Mouse (Mus musculus) adrenal gland, postnatal 10 days (tissue): ENCODE data around the gene Afp. TPM values are rescaled to one million over a fixed set of nuclear protein-coding genes. Genes with fewer than 3 reads are reported as not detected.

ENCODE experiments used
- DNase-seq: peaks from one replicate; pipeline ENCODE4 v3.0.0; 2021; ENCODE audit warnings: mixed read lengths
- long read RNA-seq, 2 experiments: library from polyadenylated mRNA; stranded (forward); transcript quantifications; one replicate each; pipeline ENCODE4 v2.0.0; 2021
- total RNA-seq, 2 experiments: library from RNA; stranded (reverse); gene quantifications; 2 replicates each; pipeline ENCODE4 v1.2.3; 2021

The Afp gene
- total RNA-seq = 100 to 1,000 TPM; 414 to 846 TPM
- long read RNA-seq, experiment 1, transcript Afp-201 (15 exons, 2,063 nt) = major isoform, 754 of 834 reads
- long read RNA-seq, experiment 1, partial matches to known transcripts = 53 of 834 reads
- long read RNA-seq, experiment 1, other reads (novel, unspliced or antisense) = 25 of 834 reads
- long read RNA-seq, experiment 2, partial matches to known transcripts = 1 of 6 reads
- long read RNA-seq, experiment 2, other reads (novel, unspliced or antisense) = 2 of 6 reads

DNA sequence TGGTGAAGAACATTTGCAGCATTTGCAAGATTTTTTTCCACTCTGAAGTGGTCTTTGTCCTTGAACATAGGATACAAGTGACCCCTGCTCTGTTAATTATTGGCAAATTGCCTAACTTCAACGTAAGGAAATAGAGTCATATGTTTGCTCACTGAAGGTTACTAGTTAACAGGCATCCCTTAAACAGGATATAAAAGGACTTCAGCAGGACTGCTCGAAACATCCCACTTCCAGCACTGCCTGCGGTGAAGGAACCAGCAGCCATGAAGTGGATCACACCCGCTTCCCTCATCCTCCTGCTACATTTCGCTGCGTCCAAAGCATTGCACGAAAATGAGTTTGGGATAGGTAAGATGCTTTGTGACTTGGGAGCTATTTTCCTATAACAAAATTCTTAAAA is at the start of gene Afp:
Gene Afp, plus strand, starts transcription at position 220 of the 400 bp plus-strand sequence.
- no peak for DNase-seq

DNA sequence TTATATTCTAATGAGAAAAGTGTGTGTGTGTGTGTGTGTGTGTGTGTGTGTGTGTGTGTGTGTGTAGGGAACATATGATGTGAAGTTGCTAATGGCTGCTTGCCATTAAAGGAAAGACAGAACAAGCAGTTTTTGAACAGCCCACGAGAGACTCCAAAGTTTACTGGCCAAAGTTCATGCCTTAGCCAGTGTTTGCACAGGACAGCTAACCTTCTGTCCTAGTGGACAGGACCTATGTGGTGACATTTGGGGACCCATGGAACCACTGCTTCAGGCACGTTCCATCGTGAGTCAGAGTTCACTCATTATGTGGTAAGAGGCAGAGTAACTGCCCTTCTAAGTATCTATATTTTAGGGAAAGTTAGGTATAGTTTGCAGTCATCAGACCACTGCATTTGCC is 43.0 kb upstream of the Afp start:
- DNase-seq = no peak

GRCm38 (mm10) chr5:90449961-90450360 is 40.6 kb upstream of the Afp start:
- DNase-seq = no peak

GRCm38 (mm10) chr5:90452711-90453110 is 37.8 kb upstream of the Afp start:
- no peak for DNase-seq

- DNase-seq = no peak
Measured at GRCm38 (mm10) chr5:90457241-90457640, 33.3 kb upstream of the Afp start.

DNA sequence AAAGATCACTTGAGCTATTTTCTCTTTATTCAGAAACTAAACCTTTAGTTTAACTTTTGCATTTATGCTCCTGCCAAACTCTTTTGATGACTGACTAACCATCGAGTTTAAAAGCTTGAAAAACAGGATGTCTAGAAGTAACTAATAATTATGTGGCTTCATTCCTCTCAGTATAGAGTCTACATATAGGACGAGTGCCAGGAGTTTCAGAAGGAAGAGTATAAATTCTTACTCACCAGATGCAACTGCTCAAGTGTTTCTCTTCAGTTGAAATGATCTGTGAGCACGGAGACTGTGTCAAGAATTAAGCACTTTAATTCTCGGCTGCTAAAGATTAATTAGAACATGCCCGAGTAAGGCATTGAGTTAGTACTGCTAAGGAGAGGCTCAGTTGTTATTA is 31.8 kb upstream of the Afp start:
- no peak for DNase-seq

GRCm38 (mm10) chr5:90460619-90461018 is 29.9 kb upstream of the Afp start, which contains the start of gene Alb:
Gene Alb (plus strand): TSS chr5:90460897.
- DNase-seq = no peak

DNA sequence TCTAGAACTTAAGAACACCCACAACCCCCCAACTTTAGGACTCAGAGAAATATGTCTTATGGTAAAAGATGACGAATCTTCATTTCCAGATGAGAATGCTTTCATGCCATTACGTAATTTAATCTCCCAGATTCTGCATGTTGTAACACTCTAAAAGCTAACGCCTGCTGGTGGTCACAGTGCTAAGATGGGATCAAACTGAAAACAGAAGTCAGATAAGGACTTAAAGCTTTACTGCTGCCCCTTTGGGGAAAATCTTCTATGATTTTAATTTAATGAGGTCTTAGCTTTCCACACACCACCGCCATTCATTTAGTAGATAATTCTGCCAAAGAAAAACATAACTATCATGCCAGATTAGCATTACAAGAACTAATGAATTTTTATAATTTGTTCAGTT is 23.7 kb upstream of the Afp start:
- no peak for DNase-seq

GRCm38 (mm10) chr5:90467245-90467644 is 23.3 kb upstream of the Afp start:
- DNase-seq = peak; percentile 21

DNA sequence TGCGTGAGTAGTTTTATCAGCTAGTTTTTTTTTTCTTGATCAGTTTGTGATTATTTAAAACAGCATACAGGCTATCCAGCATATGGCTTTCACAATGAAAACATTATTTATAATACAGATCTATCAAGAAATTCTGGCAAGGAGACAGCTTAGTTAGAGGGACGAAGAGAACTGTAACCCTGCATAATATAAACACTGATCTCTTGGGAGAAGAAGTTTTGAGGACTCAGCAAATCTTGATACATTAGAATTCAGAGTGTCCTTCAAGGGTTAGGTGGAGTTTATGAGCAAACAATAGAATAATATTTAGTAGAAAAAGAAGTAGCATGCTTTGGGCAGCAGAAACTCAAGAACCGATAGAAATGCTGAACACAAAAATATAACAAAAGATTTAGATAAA is 19.7 kb upstream of the Afp start:
- no peak for DNase-seq

DNA sequence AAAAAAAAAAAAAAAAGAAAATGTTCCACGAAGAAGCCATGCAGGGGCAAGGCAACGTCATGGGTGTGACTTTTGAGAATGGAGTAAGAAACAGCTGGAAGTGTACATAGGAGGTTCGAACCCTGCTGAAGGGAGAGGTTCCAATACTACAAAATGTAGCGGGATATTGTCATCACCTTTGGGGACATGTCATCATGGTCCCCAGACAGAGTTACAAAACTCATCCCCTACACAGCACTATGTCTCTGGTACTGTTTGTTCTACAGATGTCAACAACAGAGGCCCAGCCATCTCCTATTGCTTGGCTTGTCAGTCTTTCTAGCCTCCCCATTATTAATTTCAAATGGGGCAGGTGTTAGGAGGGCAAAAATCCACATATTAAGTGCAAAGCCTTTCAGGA is 16.6 kb upstream of the Afp start:
- DNase-seq = no peak

GRCm38 (mm10) chr5:90474369-90474768 is 16.2 kb upstream of the Afp start:
- peak; percentile 19 for DNase-seq

DNA sequence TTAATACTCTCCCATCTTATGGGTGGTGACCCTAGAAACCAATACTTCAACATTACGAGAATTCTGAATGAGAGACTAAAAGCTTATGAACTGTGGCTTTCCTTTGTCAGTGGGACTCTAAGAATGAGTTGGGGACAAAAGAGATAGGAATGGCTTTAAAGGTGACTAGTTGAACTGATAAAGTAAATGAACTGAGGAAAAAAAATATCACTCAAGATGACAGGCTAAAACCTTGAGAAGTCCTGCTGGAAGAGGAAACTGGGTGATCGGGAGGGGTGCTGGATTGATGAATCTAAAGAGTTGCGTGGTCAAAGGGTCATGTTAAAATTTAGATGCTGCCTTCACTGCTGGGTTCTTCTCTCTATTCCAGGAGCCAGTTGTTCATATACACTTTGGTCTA is 13.8 kb upstream of the Afp start:
- DNase-seq = no peak

GRCm38 (mm10) chr5:90477308-90478140 is 13.0 kb upstream of the Afp start:
- no peak for DNase-seq

- DNase-seq = no peak
Measured at GRCm38 (mm10) chr5:90478886-90479285, 11.7 kb upstream of the Afp start.

- no peak for DNase-seq
Measured at GRCm38 (mm10) chr5:90485597-90485996, 4.9 kb upstream of the Afp start.

DNA sequence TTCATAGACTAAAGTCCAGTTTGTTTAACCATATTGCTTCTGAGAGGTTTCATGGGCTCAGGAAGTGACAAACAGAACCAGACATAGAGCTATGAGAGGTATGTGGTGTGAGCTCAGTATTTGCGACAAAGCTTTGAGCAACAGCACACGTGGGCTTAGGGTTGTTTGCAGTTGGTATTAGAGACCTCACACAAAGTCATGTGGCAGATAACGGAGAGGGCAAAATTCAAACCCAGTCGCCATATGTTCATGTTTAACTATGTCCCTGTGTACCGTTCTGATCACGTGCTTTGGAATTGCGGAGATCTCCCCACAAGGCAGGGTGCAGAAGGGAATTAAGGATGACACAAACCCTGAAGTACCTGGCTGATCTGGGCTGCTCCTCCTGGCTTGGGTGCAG is 2.2 kb upstream of the Afp start:
- DNase-seq = no peak

DNA sequence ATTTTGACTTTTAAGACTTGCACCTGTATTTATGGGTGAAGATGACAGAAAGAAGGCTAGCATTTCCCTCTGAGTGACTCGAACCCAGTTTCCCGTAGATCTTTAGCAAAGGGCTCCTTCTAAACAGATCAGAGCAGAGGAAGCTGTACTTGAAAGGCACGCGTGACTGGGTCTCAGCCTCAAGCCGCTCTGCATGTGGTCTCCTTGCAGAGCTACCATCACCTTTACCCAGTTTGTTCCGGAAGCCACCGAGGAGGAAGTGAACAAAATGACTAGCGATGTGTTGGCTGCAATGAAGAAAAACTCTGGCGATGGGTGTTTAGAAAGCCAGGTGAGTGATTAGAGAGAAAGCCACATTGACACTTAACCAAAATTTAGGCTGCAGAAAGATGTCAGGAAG is 1.9 kb downstream of the Afp start:
- no peak for DNase-seq

- no peak for DNase-seq
Measured at GRCm38 (mm10) chr5:90494308-90494707, 3.8 kb downstream of the Afp start.

GRCm38 (mm10) chr5:90499509-90499908 is 9.0 kb downstream of the Afp start:
- DNase-seq = no peak

GRCm38 (mm10) chr5:90500714-90501113 is 10.2 kb downstream of the Afp start:
- peak; percentile 85 for DNase-seq

DNA sequence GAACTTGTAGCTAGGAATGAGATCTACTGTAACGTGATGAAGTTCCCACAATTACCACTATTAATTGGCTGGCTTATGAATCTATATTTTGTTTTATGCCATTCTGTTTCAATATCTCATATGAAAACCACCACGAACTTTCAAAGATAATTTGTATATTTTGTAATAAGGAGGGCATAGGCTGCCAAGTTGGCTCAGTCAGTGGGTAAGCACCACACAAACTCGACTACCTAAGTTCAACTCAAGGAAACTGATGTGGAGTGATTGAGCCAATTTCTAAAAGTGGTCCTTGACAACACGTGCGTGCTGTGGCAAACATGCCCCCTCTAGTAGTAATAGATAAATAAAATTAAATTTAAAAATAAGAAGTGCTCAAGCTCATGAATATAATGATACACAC is 11.2 kb downstream of the Afp start:
- no peak for DNase-seq

DNA sequence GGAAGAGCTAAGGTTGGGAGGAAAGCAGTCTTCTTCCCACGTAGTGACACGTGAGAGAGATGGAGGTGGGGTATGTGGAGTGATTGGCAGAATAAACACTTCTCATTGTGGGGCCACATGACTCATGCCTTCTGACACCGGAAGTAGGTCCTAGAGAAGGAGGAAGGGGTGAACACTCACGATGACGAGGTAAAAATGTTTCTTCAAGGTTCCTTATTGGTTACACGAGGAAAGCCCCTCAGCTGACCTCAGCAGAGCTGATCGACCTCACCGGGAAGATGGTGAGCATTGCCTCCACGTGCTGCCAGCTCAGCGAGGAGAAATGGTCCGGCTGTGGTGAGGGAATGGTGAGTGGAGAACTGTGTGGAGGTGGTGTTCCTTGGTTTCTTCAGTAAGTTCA is 14.2 kb downstream of the Afp start:
- no peak for DNase-seq

DNA sequence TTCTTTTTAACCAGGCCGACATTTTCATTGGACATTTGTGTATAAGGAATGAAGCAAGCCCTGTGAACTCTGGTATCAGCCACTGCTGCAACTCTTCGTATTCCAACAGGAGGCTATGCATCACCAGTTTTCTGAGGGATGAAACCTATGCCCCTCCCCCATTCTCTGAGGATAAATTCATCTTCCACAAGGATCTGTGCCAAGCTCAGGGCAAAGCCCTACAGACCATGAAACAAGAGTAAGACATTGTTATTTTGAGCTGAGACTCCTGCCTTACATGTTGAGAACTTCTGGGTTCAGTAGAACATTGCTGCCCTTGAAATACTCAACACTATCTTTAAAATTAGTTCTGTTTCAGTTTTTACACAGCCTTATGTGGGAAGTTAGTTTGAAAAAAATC is 16.0 kb downstream of the Afp start:
- DNase-seq = no peak
